9 mouse cellular contexts compared by ENCODE assay signal in the genomic region with DNA sequence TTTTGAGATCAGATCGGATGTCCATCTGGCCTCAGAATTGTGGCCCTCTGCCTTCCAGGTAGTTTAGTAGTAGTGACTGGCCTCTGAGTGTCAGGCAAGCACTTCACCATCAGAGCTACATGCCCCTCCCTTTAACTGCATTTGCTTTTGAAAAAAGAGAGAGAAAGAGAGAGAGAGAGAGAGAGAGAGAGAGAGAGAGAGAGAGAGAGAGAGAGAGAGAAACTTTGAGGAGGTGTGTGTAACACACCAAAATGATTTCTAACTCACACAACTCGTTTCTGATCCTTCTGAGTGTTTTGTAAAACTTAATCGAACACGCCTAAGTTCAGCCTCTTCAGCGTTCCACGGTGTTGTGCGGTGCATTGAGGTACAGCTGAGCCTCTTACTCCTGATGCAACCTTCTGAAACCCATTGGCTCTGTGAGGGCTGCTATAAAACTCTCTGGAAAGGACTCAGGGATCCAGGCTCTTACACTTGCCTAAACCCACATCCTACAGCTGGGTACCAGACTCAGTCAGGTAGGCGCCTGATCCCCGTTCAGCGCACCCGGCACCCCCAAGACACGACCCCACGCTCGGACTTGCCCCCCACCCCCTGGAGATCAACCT. TPM values are rescaled to one million over a fixed set of nuclear protein-coding genes. Genes with fewer than 3 reads are reported as not detected.
A peak's percentile ranks its signal among the peaks of the same experiment; 100 is the strongest.
DNase-seq lines count a peak whose midpoint lies in the region; ATAC-seq and TF ChIP-seq lines count a peak whose summit lies in the region.
"Had no signal": no experiment of that assay in that cellular context is flagged by ENCODE, and none has a peak within 500 bp of the region (broad histone marks: within the 10 kb centered on the region; RNA-seq: fewer than 3 reads in every experiment).

No protein-coding gene starts in this region.

- H3K4me2 ChIP-seq in forebrain, embryonic 15.5 days (replicated peaks): peak overlapping the region; percentile 29
- no peak overlapping the region for H3K4me2 ChIP-seq in liver, postnatal 0 days (ENCODE audit: low read depth, low read length)

- no peak overlapping the region for H3K9ac ChIP-seq in forebrain, embryonic 15.5 days (replicated peaks)
- H3K9ac ChIP-seq in liver, postnatal 0 days (replicated peaks): no peak overlapping the region

- ATAC-seq in forebrain, embryonic 15.5 days (replicated peaks): no peak
- ATAC-seq in liver, postnatal 0 days: no peak

- H3K9me3 ChIP-seq in forebrain, embryonic 15.5 days: no peaks in the 10 kb centered on the region
- no peaks in the 10 kb centered on the region for H3K9me3 ChIP-seq in liver, postnatal 0 days (ENCODE audit: low read length)

- WGBS in forebrain, embryonic 15.5 days: 2% methylated on average over 14 of the region's 14 CpGs
- WGBS in liver, postnatal 0 days (ENCODE audit: insufficient replicate concordance): 5% methylated on average over 14 of the region's 14 CpGs

- peak overlapping the region; percentile 2; the same call in 1 of the 2 replicates for H3K4me3 ChIP-seq in forebrain, embryonic 15.5 days
- 0 out of 2 replicates have a peak overlapping the region, but pooled peaks have one; percentile 4 for H3K4me3 ChIP-seq in liver, postnatal 0 days (ENCODE audit: low read depth, low read length)

- no peak for TF ChIP-seq EP300 in liver, postnatal 0 days (IDR thresholded peaks at IDR 0.05; ENCODE audit: low read depth)

- peak; percentile 22 for DNase-seq in thymus, postnatal 0 days (ENCODE audit: low spot score)
- DNase-seq in thymus, postnatal 10 days (ENCODE audit: low spot score in 2 of 2): no peak
- no peak for DNase-seq in liver, postnatal 0 days
- DNase-seq in spleen, adult 18-20 months: no peak
- no peak for DNase-seq in adipocyte (ENCODE audit: low spot score)
- no peak for DNase-seq in kidney, postnatal 4 days
- DNase-seq in layer of hippocampus, adult 9-10 months (ENCODE audit: low spot score): no peak
- DNase-seq: adrenal gland, postnatal 25 days had no signal

- peaks cover 19% of the 10 kb centered on the region for H3K4me1 ChIP-seq in forebrain, embryonic 15.5 days
- peaks cover 11% of the 10 kb centered on the region for H3K4me1 ChIP-seq in liver, postnatal 0 days (ENCODE audit: insufficient read depth)

- H3K27me3 ChIP-seq in forebrain, embryonic 15.5 days: peaks cover 69% of the 10 kb centered on the region
- peaks cover 67% of the 10 kb centered on the region for H3K27me3 ChIP-seq in liver, postnatal 0 days (ENCODE audit: insufficient read depth, low read length)

- TF ChIP-seq CTCF in liver, postnatal 0 days (IDR thresholded peaks at IDR 0.05; ENCODE audit: low read depth): no peak

- no peaks in the 10 kb centered on the region for H3K36me3 ChIP-seq in forebrain, embryonic 15.5 days
- no peaks in the 10 kb centered on the region for H3K36me3 ChIP-seq in liver, postnatal 0 days (replicated peaks; ENCODE audit: insufficient read depth, low read length)

- no peak overlapping the region for H3K27ac ChIP-seq in forebrain, embryonic 15.5 days (replicated peaks)
- H3K27ac ChIP-seq in liver, postnatal 0 days (ENCODE audit: low read depth): no peak overlapping the region

RNA-seq across cellular contexts. Expression of a gene that starts 0.6 kb away (rescaled TPM):
- polyA plus RNA-seq in thymus, postnatal 0 days (2015; fragmentation: Nextera tagmentation; extraction: Ambion mirVana): 1.1 and 1.2 TPM in 2 replicates
- not detected in 2 replicates for polyA plus RNA-seq in forebrain, embryonic 15.5 days (2015; fragmentation: Nextera tagmentation; extraction: Ambion mirVana)
- 0.14 and 0.18 TPM in 2 replicates for polyA plus RNA-seq in liver, postnatal 0 days (2015; fragmentation: Nextera tagmentation; extraction: Ambion mirVana)
